Mouse (Mus musculus): ENCODE results near the gene Ssu72. TPM values are rescaled to one million over a fixed set of nuclear protein-coding genes. Genes with fewer than 3 reads are reported as not detected.
"Not testable (repeated sequence)": the region's sequence is repeated elsewhere in the genome, so short reads cannot be mapped to it uniquely, and the experiment has no call there.

Ssu72 gene
- polyA plus RNA-seq, 1 experiment from 2014 or later = 178 TPM

DNA sequence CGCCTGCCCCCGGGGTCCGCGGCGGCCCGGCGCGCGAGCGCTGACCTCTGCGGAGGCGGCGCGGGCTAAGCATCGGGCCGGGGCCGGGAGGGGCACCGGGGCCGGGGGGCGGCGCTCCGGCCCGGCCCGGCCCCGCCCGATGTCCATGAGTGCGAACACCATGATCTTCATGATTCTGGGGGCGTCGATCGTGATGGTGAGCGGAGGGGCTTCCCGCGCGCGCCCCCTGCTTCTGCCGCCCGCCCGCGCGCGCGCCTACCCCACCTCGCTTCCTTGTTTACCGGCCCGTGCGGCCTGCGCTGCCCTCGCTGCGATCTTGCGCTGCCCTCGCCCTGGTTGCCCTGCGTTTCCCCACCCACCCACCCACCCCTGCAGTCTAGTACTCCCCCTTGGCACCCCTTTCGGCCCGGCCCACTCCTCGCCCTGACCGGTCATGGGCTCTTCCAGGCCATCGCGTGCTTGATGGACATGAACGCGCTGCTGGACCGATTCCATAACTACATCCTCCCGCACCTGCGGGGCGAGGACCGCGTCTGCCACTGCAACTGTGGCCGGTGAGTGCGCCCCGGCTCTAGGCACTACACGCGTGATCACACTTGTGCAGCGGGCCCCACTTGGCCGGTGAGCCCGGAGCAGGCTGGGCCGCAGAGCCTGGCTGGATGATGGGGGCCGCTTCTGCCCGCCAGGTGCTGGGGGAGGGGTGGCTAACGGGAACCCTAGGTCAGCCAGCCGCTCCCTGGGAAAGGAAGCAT is 30.5 kb downstream of the Ssu72 start:
- TF ChIP-seq EP300 (IDR thresholded peaks at IDR 0.05) (no peak), CTCF (IDR thresholded peaks at IDR 0.05) (no peak; the same call in 1 of the 2 replicates)
- Histone ChIP-seq H3K27me3 (replicated peaks; ENCODE audit: insufficient read depth, low read length) (no peaks in the 10 kb centered on the region), H3K4me3 (ENCODE audit: low read depth, low read length) (peak overlapping the region; percentile 81), H3K36me3 (ENCODE audit: insufficient read depth, low read length) (peaks cover 4% of the 10 kb centered on the region; the same call in 1 of the 2 replicates), H3K9me3 (ENCODE audit: low read length) (no peaks in the 10 kb centered on the region), H3K4me2 (replicated peaks; ENCODE audit: low read depth, low read length) (peak overlapping the region; percentile 88), H3K27ac (ENCODE audit: low read length) (peak overlapping the region; percentile 87), H3K4me1 (ENCODE audit: insufficient read depth, low read depth, low read length) (peaks cover 6% of the 10 kb centered on the region; the same call in 1 of the 2 replicates), H3K9ac (replicated peaks; ENCODE audit: low read depth) (peak overlapping the region; percentile 54)
- ATAC-seq (peak; percentile 82), DNase-seq (ENCODE audit: low spot score) (peak; percentile 54)
- 2% methylated on average over 37 of the region's 79 CpGs for WGBS

DNA sequence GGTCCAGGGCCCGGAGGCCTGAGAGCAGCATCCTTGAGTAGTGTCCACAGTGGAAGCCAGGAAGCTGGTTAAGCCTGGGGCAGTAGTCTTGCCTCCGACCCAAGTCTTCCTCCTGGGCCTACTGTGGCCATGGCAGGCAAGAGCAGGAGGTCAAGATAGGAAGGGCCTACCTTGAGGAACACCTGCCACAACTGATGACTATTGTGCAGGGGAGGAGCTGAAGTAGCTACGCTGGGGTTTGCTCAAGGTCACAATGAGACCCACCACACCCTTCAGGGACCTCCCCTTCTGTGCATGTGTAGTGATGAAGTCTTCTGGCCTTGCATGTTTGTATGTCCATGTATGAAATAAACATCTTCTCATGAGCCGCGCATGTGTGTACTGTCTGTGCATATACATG is 31.2 kb downstream of the Ssu72 start:
- no peak for DNase-seq (ENCODE audit: low spot score)
- no peaks in the 10 kb centered on the region for H3K27me3 ChIP-seq (replicated peaks; ENCODE audit: insufficient read depth, low read length)
- ATAC-seq = no peak
- no peak for TF ChIP-seq EP300 (IDR thresholded peaks at IDR 0.05)
- TF ChIP-seq CTCF (IDR thresholded peaks at IDR 0.05) = no peak
- H3K4me2 ChIP-seq (replicated peaks; ENCODE audit: low read depth, low read length) = peak overlapping the region; percentile 88
- H3K9ac ChIP-seq (replicated peaks; ENCODE audit: low read depth) = peak overlapping the region; percentile 54
- WGBS = 77% methylated on average over 5 of the region's 5 CpGs
- peak overlapping the region; percentile 81 for H3K4me3 ChIP-seq (ENCODE audit: low read depth, low read length)
- H3K27ac ChIP-seq (ENCODE audit: low read length) = no peak overlapping the region
- H3K9me3 ChIP-seq (ENCODE audit: low read length) = no peaks in the 10 kb centered on the region
- peaks cover 6% of the 10 kb centered on the region; the same call in 1 of the 2 replicates for H3K4me1 ChIP-seq (ENCODE audit: insufficient read depth, low read depth, low read length)
- peaks cover 4% of the 10 kb centered on the region; the same call in 1 of the 2 replicates for H3K36me3 ChIP-seq (ENCODE audit: insufficient read depth, low read length)

DNA sequence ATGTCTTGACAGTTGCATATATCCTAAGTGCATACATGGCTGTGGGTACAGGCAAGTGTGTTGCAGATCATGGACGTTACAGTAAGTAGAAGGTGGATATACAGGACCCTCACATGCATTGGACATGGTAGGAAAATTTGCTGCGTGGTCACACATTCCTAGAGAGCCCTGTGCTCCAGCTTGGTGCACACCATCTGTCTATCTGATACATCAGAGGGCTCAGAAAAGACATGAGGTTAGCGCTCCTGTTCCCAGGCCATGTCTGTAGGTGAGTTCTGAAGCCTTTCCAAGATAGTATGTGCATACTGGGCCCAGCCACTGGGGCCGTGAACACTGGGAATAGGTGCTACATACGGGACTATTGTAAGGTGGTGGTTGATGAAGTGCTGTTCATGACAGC is 31.8 kb downstream of the Ssu72 start:
- Histone ChIP-seq H3K36me3 (ENCODE audit: insufficient read depth, low read length) (peaks cover 4% of the 10 kb centered on the region; the same call in 1 of the 2 replicates), H3K27ac (ENCODE audit: low read length) (no peak overlapping the region), H3K9ac (replicated peaks; ENCODE audit: low read depth) (no peak overlapping the region), H3K4me1 (ENCODE audit: insufficient read depth, low read depth, low read length) (peaks cover 6% of the 10 kb centered on the region; the same call in 1 of the 2 replicates), H3K4me2 (replicated peaks; ENCODE audit: low read depth, low read length) (no peak overlapping the region), H3K4me3 (ENCODE audit: low read depth, low read length) (no peak overlapping the region), H3K27me3 (replicated peaks; ENCODE audit: insufficient read depth, low read length) (no peaks in the 10 kb centered on the region), H3K9me3 (ENCODE audit: low read length) (no peaks in the 10 kb centered on the region)
- DNase-seq (ENCODE audit: low spot score) (no peak), ATAC-seq (no peak)
- TF ChIP-seq EP300 (IDR thresholded peaks at IDR 0.05) (no peak), CTCF (IDR thresholded peaks at IDR 0.05) (no peak)
- 90% methylated on average over 5 of the region's 5 CpGs for WGBS

DNA sequence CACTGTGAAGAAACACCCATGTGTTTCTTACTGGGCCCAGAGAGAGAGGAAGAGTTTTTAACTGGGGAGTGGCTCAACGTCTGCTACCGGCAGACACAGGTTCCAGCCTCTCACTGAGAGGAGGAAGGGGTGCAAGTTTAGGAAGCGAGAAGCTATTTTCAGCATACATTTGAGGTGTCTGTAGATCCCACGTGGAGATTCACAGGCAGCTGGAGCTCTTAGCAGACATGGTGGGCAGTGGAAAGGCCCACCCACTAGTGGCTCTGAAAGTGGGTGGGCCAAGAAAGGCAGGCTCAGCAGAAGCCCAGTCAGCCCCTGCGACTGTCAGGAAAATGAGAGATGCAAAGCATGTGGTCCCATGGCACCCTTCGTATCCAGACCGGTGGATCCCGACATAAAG is 33.7 kb downstream of the Ssu72 start:
- no peak for ATAC-seq
- H3K9ac ChIP-seq (replicated peaks; ENCODE audit: low read depth) = no peak overlapping the region
- no peak overlapping the region for H3K27ac ChIP-seq (ENCODE audit: low read length)
- TF ChIP-seq EP300 (IDR thresholded peaks at IDR 0.05) (no peak), CTCF (IDR thresholded peaks at IDR 0.05) (no peak)
- peaks cover 6% of the 10 kb centered on the region; the same call in 1 of the 2 replicates for H3K4me1 ChIP-seq (ENCODE audit: insufficient read depth, low read depth, low read length)
- no peaks in the 10 kb centered on the region; the same call in 1 of the 2 replicates for H3K36me3 ChIP-seq (ENCODE audit: insufficient read depth, low read length)
- no peaks in the 10 kb centered on the region for H3K27me3 ChIP-seq (replicated peaks; ENCODE audit: insufficient read depth, low read length)
- no peaks in the 10 kb centered on the region for H3K9me3 ChIP-seq (ENCODE audit: low read length)
- no peak for DNase-seq (ENCODE audit: low spot score)
- no peak overlapping the region for H3K4me3 ChIP-seq (ENCODE audit: low read depth, low read length)
- no peak overlapping the region for H3K4me2 ChIP-seq (replicated peaks; ENCODE audit: low read depth, low read length)
- 48% methylated on average over 8 of the region's 8 CpGs for WGBS

DNA sequence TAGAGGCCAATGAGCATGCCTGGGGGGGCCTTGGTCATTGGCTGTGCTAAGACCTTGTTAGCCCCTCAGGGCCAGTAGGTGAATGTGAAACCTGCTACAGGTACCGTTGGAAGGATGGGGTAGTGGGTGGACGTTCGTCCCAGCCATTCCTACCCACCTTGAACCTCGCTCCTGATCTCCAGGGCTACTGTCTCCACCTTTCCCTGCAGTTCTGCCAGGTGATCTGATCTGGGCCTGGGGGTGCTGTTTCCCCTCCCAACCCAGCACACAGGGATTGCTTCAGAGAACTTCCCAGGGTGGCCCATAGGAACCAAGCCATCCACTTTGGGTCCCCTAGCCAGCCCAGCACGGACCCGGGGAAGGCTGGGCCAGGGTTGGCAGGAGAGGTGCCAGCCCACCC is 34.6 kb downstream of the Ssu72 start:
- H3K4me1 ChIP-seq (ENCODE audit: insufficient read depth, low read depth, low read length) = peaks cover 6% of the 10 kb centered on the region; the same call in 1 of the 2 replicates
- TF ChIP-seq EP300 (IDR thresholded peaks at IDR 0.05) = no peak
- TF ChIP-seq CTCF (IDR thresholded peaks at IDR 0.05) = no peak
- H3K27me3 ChIP-seq (replicated peaks; ENCODE audit: insufficient read depth, low read length) = no peaks in the 10 kb centered on the region
- no peaks in the 10 kb centered on the region for H3K9me3 ChIP-seq (ENCODE audit: low read length)
- H3K4me2 ChIP-seq (replicated peaks; ENCODE audit: low read depth, low read length) = no peak overlapping the region
- H3K36me3 ChIP-seq (ENCODE audit: insufficient read depth, low read length) = no peaks in the 10 kb centered on the region; the same call in 1 of the 2 replicates
- DNase-seq (ENCODE audit: low spot score) (no peak), ATAC-seq (no peak)
- H3K27ac ChIP-seq (ENCODE audit: low read length) = no peak overlapping the region
- H3K4me3 ChIP-seq (ENCODE audit: low read depth, low read length) = no peak overlapping the region
- 75% methylated on average over 6 of the region's 6 CpGs for WGBS
- H3K9ac ChIP-seq (replicated peaks; ENCODE audit: low read depth) = no peak overlapping the region

DNA sequence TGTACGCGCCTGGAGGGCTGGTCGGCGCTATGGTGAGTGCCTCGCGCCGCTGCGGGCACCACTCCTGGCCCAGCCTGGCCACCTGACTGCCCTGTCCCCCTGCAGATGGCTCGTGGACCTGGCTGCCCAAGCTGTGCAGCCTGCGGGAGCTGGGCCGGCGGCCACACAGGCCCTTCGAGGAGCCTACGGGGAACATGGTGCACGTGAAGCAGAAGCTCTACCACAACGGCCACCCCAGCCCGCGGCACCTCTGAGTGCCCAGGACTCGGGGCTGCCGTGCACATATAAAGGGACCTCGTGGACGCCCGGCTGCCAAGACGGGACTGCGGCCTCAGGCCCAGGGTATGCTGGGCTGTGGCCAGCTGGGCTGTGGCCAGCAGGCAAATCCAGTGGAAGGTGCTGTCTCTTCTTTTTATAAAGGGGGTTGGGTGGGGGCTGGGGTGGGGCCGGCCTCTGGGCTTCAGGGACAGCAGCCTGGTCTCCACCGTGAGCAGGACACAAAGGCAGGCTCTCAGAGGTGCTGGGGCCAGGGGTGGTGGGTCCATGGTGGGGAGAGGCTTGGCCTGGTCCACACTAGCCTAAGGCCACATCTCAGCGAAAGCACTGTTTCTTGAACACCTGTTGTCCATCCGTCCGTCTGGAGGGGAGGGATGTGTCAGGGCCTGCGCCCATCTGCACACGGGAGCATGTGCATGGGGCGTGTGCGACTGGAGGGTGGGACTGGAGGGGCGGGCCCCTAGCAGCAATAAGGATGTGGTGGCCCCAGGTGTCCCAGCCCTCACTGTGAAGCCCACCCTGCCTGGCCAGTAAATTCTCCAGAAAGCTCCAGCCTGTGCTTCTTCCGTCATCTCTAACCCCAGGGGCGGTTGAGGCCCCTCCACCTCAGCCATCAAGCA is 35.4 kb downstream of the Ssu72 start:
- H3K27ac ChIP-seq (ENCODE audit: low read length) = no peak overlapping the region
- DNase-seq (ENCODE audit: low spot score) = no peak
- H3K9me3 ChIP-seq (ENCODE audit: low read length) = no peaks in the 10 kb centered on the region
- no peaks in the 10 kb centered on the region for H3K27me3 ChIP-seq (replicated peaks; ENCODE audit: insufficient read depth, low read length)
- no peak for ATAC-seq
- H3K4me2 ChIP-seq (replicated peaks; ENCODE audit: low read depth, low read length) = no peak overlapping the region
- H3K4me1 ChIP-seq (ENCODE audit: insufficient read depth, low read depth, low read length) = peaks cover 6% of the 10 kb centered on the region; the same call in 1 of the 2 replicates
- no peak overlapping the region for H3K9ac ChIP-seq (replicated peaks; ENCODE audit: low read depth)
- peaks cover 4% of the 10 kb centered on the region; the same call in 1 of the 2 replicates for H3K36me3 ChIP-seq (ENCODE audit: insufficient read depth, low read length)
- TF ChIP-seq EP300 (IDR thresholded peaks at IDR 0.05) = no peak
- no peak for TF ChIP-seq CTCF (IDR thresholded peaks at IDR 0.05)
- WGBS = 77% methylated on average over 33 of the region's 37 CpGs
- H3K4me3 ChIP-seq (ENCODE audit: low read depth, low read length) = no peak overlapping the region

DNA sequence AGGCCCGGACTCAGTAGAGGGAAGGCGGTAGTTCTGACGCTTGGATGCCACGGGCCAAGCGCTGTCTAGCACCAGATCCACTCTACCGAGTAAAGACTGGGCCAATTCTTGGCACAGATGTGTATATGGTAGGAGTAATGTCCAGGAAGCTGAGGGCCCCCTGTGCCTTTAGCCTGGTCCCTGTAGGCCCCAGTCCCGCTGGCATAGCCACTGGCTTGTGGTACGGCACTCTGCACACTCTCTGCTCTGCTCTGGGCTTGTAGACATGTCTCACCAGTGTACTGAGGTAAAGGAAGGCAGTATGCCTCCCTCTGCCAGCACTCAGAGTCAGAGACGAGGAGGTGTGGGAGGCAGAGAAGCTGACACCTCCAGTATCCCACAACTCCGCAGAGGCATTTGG is 36.1 kb downstream of the Ssu72 start:
- 83% methylated on average over 10 of the region's 10 CpGs for WGBS
- H3K27ac ChIP-seq (ENCODE audit: low read length); DNase-seq (ENCODE audit: low spot score); H3K4me1 ChIP-seq (ENCODE audit: insufficient read depth, low read depth, low read length); H3K9ac ChIP-seq (replicated peaks; ENCODE audit: low read depth); H3K4me3 ChIP-seq (ENCODE audit: low read depth, low read length); H3K27me3 ChIP-seq (replicated peaks; ENCODE audit: insufficient read depth, low read length); ATAC-seq; H3K4me2 ChIP-seq (replicated peaks; ENCODE audit: low read depth, low read length); H3K36me3 ChIP-seq (ENCODE audit: insufficient read depth, low read length); H3K9me3 ChIP-seq (ENCODE audit: low read length): not testable (repeated sequence)
